Mouse (Mus musculus) adrenal gland, postnatal 14 days (tissue): ENCODE data around the gene Sgk1. TPM values are rescaled to one million over a fixed set of nuclear protein-coding genes. Genes with fewer than 3 reads are reported as not detected.
"Not testable (repeated sequence)": the region's sequence is repeated elsewhere in the genome, so short reads cannot be mapped to it uniquely, and the experiment has no call there.

Experiments used
- DNase-seq: peaks from one replicate; pipeline ENCODE4 v3.0.0; 2021; ENCODE audit warnings: mixed read lengths
- total RNA-seq: library from RNA; stranded (reverse); gene quantifications from 2 replicates; pipeline ENCODE4 v1.2.3, GENCODE M21; 2021

Sgk1 gene
- total RNA-seq, 1 experiment from 2014 or later: 173 TPM

GRCm38 (mm10) chr10:21858437-21858974 lies 23.5 kb upstream of the Sgk1 start:
- DNase-seq: peak; percentile 18

- no peak for DNase-seq
Observed at GRCm38 (mm10) chr10:21866504-21866903, 15.5 kb upstream of the Sgk1 start.

GRCm38 (mm10) chr10:21868221-21868620 lies 13.8 kb upstream of the Sgk1 start:
- no peak for DNase-seq

GRCm38 (mm10) chr10:21868623-21869022 lies 13.4 kb upstream of the Sgk1 start:
- DNase-seq: no peak

- no peak for DNase-seq
Observed at GRCm38 (mm10) chr10:21881837-21882183, 174 bp upstream of the Sgk1 start.

- DNase-seq: peak; percentile 14
Observed at GRCm38 (mm10) chr10:21883587-21883986, 1.6 kb downstream of the Sgk1 start.

GRCm38 (mm10) chr10:21884534-21884933 lies 2.5 kb downstream of the Sgk1 start:
- peak; percentile 54 for DNase-seq

- no peak for DNase-seq
Observed at GRCm38 (mm10) chr10:21889141-21889765, 7.3 kb downstream of the Sgk1 start.

GRCm38 (mm10) chr10:21890293-21890692 lies 8.3 kb downstream of the Sgk1 start:
- DNase-seq: no peak

- no peak for DNase-seq
Observed at GRCm38 (mm10) chr10:21891442-21891841, 9.5 kb downstream of the Sgk1 start.

- no peak for DNase-seq
Observed at GRCm38 (mm10) chr10:21892104-21892503, 10.1 kb downstream of the Sgk1 start.

- no peak for DNase-seq
Observed at GRCm38 (mm10) chr10:21898417-21898816, 16.4 kb downstream of the Sgk1 start.

GRCm38 (mm10) chr10:21898851-21899250 lies 16.9 kb downstream of the Sgk1 start:
- not testable (repeated sequence) for DNase-seq

- DNase-seq: no peak
Observed at GRCm38 (mm10) chr10:21899397-21899796, 17.4 kb downstream of the Sgk1 start.

GRCm38 (mm10) chr10:21902152-21903140 lies 20.5 kb downstream of the Sgk1 start:
- no peak for DNase-seq

- no peak for DNase-seq
Observed at GRCm38 (mm10) chr10:21904151-21904550, 22.2 kb downstream of the Sgk1 start.

- DNase-seq: no peak
Observed at GRCm38 (mm10) chr10:21905616-21906015, 23.6 kb downstream of the Sgk1 start.

GRCm38 (mm10) chr10:21906894-21907446 lies 25.0 kb downstream of the Sgk1 start:
- DNase-seq: no peak

- DNase-seq: no peak
Observed at GRCm38 (mm10) chr10:21907784-21908183, 25.8 kb downstream of the Sgk1 start.

- no peak for DNase-seq
Observed at GRCm38 (mm10) chr10:21908686-21909085, 26.7 kb downstream of the Sgk1 start.

GRCm38 (mm10) chr10:21910334-21910733 lies 28.4 kb downstream of the Sgk1 start:
- DNase-seq: no peak

- no peak for DNase-seq
Observed at GRCm38 (mm10) chr10:21911303-21911947, 29.4 kb downstream of the Sgk1 start.
